11 mouse cellular contexts compared by ENCODE assay signal in the genomic region with DNA sequence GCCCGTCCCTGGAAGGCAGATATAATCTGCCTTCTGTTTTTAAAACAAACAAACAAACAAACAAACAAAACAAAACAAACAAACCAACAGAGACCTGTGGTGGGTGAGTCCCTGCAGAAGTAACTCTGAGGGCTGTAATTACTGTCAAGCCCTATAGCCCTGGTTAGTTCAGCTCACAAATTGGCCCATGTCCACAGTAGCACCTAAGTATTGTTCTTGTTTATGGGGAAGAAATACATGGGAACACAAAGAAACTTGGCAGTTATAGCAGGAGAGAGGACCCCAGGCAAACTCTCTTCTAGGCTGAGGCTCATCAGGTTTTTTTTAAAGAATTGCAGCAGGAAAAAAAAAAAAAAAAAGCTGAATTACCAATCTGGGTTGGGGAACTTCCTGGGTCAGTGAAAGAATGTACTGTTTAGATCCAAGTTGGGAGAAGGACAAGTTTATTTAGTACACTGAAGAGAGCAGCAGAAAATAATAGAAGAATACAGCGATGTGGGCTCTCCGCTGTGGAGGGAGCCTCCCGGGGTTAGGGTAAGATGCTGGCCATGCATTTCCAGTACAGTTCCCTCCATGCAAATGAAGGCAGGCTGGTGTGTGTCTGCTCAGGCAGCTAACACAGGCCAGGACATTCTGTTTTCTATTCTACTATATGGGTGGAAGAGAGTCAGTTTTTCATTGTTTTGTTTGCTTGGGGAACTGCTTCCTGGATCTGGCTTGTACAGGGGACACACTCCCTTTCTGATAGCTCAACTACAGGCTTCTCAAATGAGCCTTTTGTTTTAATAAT. TPM values are rescaled to one million over a fixed set of nuclear protein-coding genes. Genes with fewer than 3 reads are reported as not detected.
DNase-seq lines count a peak whose midpoint lies in the region; ATAC-seq and TF ChIP-seq lines count a peak whose summit lies in the region.
"Had no signal": no experiment of that assay in that cellular context is flagged by ENCODE, and none has a peak within 500 bp of the region (broad histone marks: within the 10 kb centered on the region; RNA-seq: fewer than 3 reads in every experiment).

No protein-coding gene starts in this region.

- H3K27me3 ChIP-seq in midbrain, embryonic 13.5 days = no peaks in the 10 kb centered on the region
- H3K27me3 ChIP-seq in midbrain, embryonic 14.5 days (ENCODE audit: control insufficient read depth, insufficient read depth, low read length) = no peaks in the 10 kb centered on the region
- H3K27me3 ChIP-seq in stomach, embryonic 15.5 days (replicated peaks) = no peaks in the 10 kb centered on the region
- H3K27me3 ChIP-seq: limb, embryonic 12.5 days had no signal

- H3K36me3 ChIP-seq in midbrain, embryonic 13.5 days = no peaks in the 10 kb centered on the region
- H3K36me3 ChIP-seq in midbrain, embryonic 14.5 days (ENCODE audit: control insufficient read depth, insufficient read depth, low read length) = no peaks in the 10 kb centered on the region
- H3K36me3 ChIP-seq in stomach, embryonic 15.5 days = no peaks in the 10 kb centered on the region
- H3K36me3 ChIP-seq: limb, embryonic 12.5 days had no signal

- no peaks in the 10 kb centered on the region for H3K9me3 ChIP-seq in midbrain, embryonic 13.5 days
- H3K9me3 ChIP-seq in midbrain, embryonic 14.5 days (ENCODE audit: control insufficient read depth, low read length) = no peaks in the 10 kb centered on the region
- no peaks in the 10 kb centered on the region for H3K9me3 ChIP-seq in stomach, embryonic 15.5 days
- H3K9me3 ChIP-seq: limb, embryonic 12.5 days had no signal

- no peak overlapping the region for H3K4me2 ChIP-seq in midbrain, embryonic 13.5 days (replicated peaks)
- H3K4me2 ChIP-seq in midbrain, embryonic 14.5 days (ENCODE audit: low read length) = no peak overlapping the region
- H3K4me2 ChIP-seq in stomach, embryonic 15.5 days = no peak overlapping the region
- H3K4me2 ChIP-seq: limb, embryonic 12.5 days had no signal

- H3K4me1 ChIP-seq in midbrain, embryonic 13.5 days (replicated peaks) = peaks cover 13% of the 10 kb centered on the region
- peaks cover 4% of the 10 kb centered on the region; the same call in 1 of the 2 replicates for H3K4me1 ChIP-seq in midbrain, embryonic 14.5 days (ENCODE audit: control insufficient read depth, insufficient read depth, low read length)
- peaks cover 17% of the 10 kb centered on the region; the same call in 1 of the 2 replicates for H3K4me1 ChIP-seq in stomach, embryonic 15.5 days

- TF ChIP-seq CTCF in gastrocnemius, adult 2 months (IDR thresholded peaks at IDR 0.05) = no peak

- no peak overlapping the region for H3K4me3 ChIP-seq in gastrocnemius, adult 2 months
- no peak overlapping the region for H3K4me3 ChIP-seq in midbrain, embryonic 13.5 days (replicated peaks)
- no peak overlapping the region for H3K4me3 ChIP-seq in midbrain, embryonic 14.5 days (replicated peaks; ENCODE audit: low read depth, low read length)
- H3K4me3 ChIP-seq in stomach, embryonic 15.5 days (replicated peaks) = no peak overlapping the region
- H3K4me3 ChIP-seq: limb, embryonic 12.5 days had no signal

- ATAC-seq in midbrain, embryonic 13.5 days = peak; percentile 53; the same call in 1 of the 2 replicates
- no peak for ATAC-seq in midbrain, embryonic 14.5 days (ENCODE audit: low FRiP score, low TSS enrichment)
- peak; percentile 35; the same call in 1 of the 2 replicates for ATAC-seq in stomach, embryonic 15.5 days (ENCODE audit: insufficient read depth, low FRiP score, low read depth)
- ATAC-seq in activated CD4-positive, CD25-positive, alpha-beta regulatory T cell, adult 4 months = no peak

- no peak overlapping the region for H3K9ac ChIP-seq in midbrain, embryonic 13.5 days (replicated peaks)
- no peak overlapping the region for H3K9ac ChIP-seq in midbrain, embryonic 14.5 days (replicated peaks; ENCODE audit: low read length)
- no peak overlapping the region for H3K9ac ChIP-seq in stomach, embryonic 15.5 days
- H3K9ac ChIP-seq: limb, embryonic 12.5 days had no signal

- 28% methylated on average over 4 of the region's 4 CpGs for WGBS in midbrain, embryonic 13.5 days
- WGBS in midbrain, embryonic 14.5 days = 46% methylated on average over 4 of the region's 4 CpGs
- 39% methylated on average over 4 of the region's 4 CpGs for WGBS in stomach, embryonic 15.5 days

- intact Hi-C loops in gastrocnemius, adult 2 months (cut with DNase I) = no loop called here
- intact Hi-C loops in heart, postnatal 36 days (cut with DNase I) = no loop called here

- peak overlapping the region; percentile 64 for H3K27ac ChIP-seq in gastrocnemius, adult 2 months
- peak overlapping the region; percentile 45; the same call in 1 of the 2 replicates for H3K27ac ChIP-seq in midbrain, embryonic 13.5 days
- no peak overlapping the region for H3K27ac ChIP-seq in midbrain, embryonic 14.5 days (replicated peaks; ENCODE audit: low read depth, low read length)
- peak overlapping the region; percentile 73 for H3K27ac ChIP-seq in stomach, embryonic 15.5 days

- no peak for DNase-seq in gastrocnemius, adult 2 months
- no peak for DNase-seq in gastrocnemius, postnatal 10 days
- DNase-seq in midbrain, embryonic 14.5 days = no peak
- peak; percentile 16 to 25 for DNase-seq in heart, postnatal 36 days
- no peak for DNase-seq in cerebellum, postnatal 36 days
- DNase-seq: adrenal gland, postnatal 10 days; B cell, adult 2 months had no signal

RNA-seq across cellular contexts. Expression of a gene that starts 22.1 kb away (rescaled TPM):
- total RNA-seq in gastrocnemius, adult 2 months (2021) = 1 to 10 TPM in 1 of 2 experiments, under 1 TPM in 1; 0.23 to 1.1 TPM
- 1 to 10 TPM; 6.9 to 8.2 TPM for total RNA-seq in gastrocnemius, postnatal 10 days (2021)
- polyA plus RNA-seq in midbrain, embryonic 13.5 days (2015; fragmentation: Nextera tagmentation; extraction: Ambion mirVana) = 14.0 and 17.0 TPM in 2 replicates
- 26.6 and 41.2 TPM in 2 replicates for polyA plus RNA-seq in midbrain, embryonic 14.5 days (2014; fragmentation: Nextera tagmentation; extraction: Ambion mirVana)
- total RNA-seq in heart, postnatal 36 days (2021) = 1 to 10 TPM; 6.4 to 7.7 TPM
- polyA plus RNA-seq in stomach, embryonic 15.5 days (2015; fragmentation: Nextera tagmentation; extraction: Ambion mirVana) = 14.9 and 17.1 TPM in 2 replicates
- 1 to 10 TPM in 1 of 2 experiments, under 1 TPM in 1; 0.46 to 1.2 TPM for polyA plus RNA-seq in activated CD4-positive, CD25-positive, alpha-beta regulatory T cell, adult 4 months (2017; shearing (Covaris generic))

RNA-seq across cellular contexts. Expression of a gene that starts 22.6 kb away (rescaled TPM):
- not detected for total RNA-seq in gastrocnemius, adult 2 months (2021)
- total RNA-seq in gastrocnemius, postnatal 10 days (2021) = not detected
- polyA plus RNA-seq in midbrain, embryonic 13.5 days (2015; fragmentation: Nextera tagmentation; extraction: Ambion mirVana) = 0.04 and 0.05 TPM in 2 replicates
- not detected in 2 replicates for polyA plus RNA-seq in midbrain, embryonic 14.5 days (2014; fragmentation: Nextera tagmentation; extraction: Ambion mirVana)
- under 1 TPM; 0.11 to 0.17 TPM for total RNA-seq in heart, postnatal 36 days (2021)
- 13.5 and 15.3 TPM in 2 replicates for polyA plus RNA-seq in stomach, embryonic 15.5 days (2015; fragmentation: Nextera tagmentation; extraction: Ambion mirVana)
- polyA plus RNA-seq in activated CD4-positive, CD25-positive, alpha-beta regulatory T cell, adult 4 months (2017; shearing (Covaris generic)) = under 1 TPM; 0.57 to 0.97 TPM

Comparison
In these comparisons a context has a peak if more than half of its experiments do, and no peak if none do; other contexts are left out.
1. ATAC-seq: peak in midbrain, embryonic 13.5 days (single experiment) and stomach, embryonic 15.5 days (single experiment); none in midbrain, embryonic 14.5 days (single experiment) and activated CD4-positive, CD25-positive, alpha-beta regulatory T cell, adult 4 months (single experiment).
2. DNase-seq: peak in heart, postnatal 36 days (2 of 2); none in gastrocnemius, adult 2 months (single experiment), gastrocnemius, postnatal 10 days (single experiment), midbrain, embryonic 14.5 days (single experiment) and cerebellum, postnatal 36 days (0 of 2).